Mouse (Mus musculus): Measurements from ENCODE around the gene Prkcz. TPM values are rescaled to one million over a fixed set of nuclear protein-coding genes. Genes with fewer than 3 reads are reported as not detected.

Gene Prkcz
- polyA plus RNA-seq, 2 experiments from 2014 or later = 9.0 to 12.2 TPM

GRCm38 (mm10) chr4:155241789-155242188 lies 119.4 kb downstream of the Prkcz start:
- no peak for ATAC-seq

- ATAC-seq = no peak
These were observed 121.7 kb downstream of the Prkcz start for GRCm38 (mm10) chr4:155239494-155239893.

- ATAC-seq = no peak
These were observed 122.9 kb downstream of the Prkcz start for GRCm38 (mm10) chr4:155238276-155238675.

- no peak for ATAC-seq
These were observed 124.3 kb downstream of the Prkcz start for GRCm38 (mm10) chr4:155236737-155237385.

- ATAC-seq = peak; percentile 92
These were observed 125.6 kb downstream of the Prkcz start for GRCm38 (mm10) chr4:155235311-155236119.

GRCm38 (mm10) chr4:155234371-155235310 lies 126.5 kb downstream of the Prkcz start:
- ATAC-seq = no peak

- ATAC-seq = no peak
These were observed 127.3 kb downstream of the Prkcz start for GRCm38 (mm10) chr4:155233878-155234277.

- no peak for ATAC-seq
These were observed 132.7 kb downstream of the Prkcz start for GRCm38 (mm10) chr4:155228461-155228860.

GRCm38 (mm10) chr4:155227986-155228385 lies 133.2 kb downstream of the Prkcz start:
- ATAC-seq = no peak

- no peak for ATAC-seq
These were observed 135.2 kb downstream of the Prkcz start for GRCm38 (mm10) chr4:155225918-155226317.

GRCm38 (mm10) chr4:155223594-155224528 lies 137.3 kb downstream of the Prkcz start:
- no peak for ATAC-seq

GRCm38 (mm10) chr4:155222841-155223593 lies 138.1 kb downstream of the Prkcz start:
- peak; percentile 89 for ATAC-seq

- ATAC-seq = no peak
These were observed 138.7 kb downstream of the Prkcz start, which contains the start of gene Ski for GRCm38 (mm10) chr4:155222552-155222840. Gene Ski, minus strand, starts transcription at chr4:155222592.

- ATAC-seq = no peak
These were observed 139.3 kb downstream of the Prkcz start for GRCm38 (mm10) chr4:155221599-155222551.

- ATAC-seq = no peak
These were observed 140.1 kb downstream of the Prkcz start for GRCm38 (mm10) chr4:155221106-155221505.

GRCm38 (mm10) chr4:155220213-155221100 lies 140.7 kb downstream of the Prkcz start:
- no peak for ATAC-seq

GRCm38 (mm10) chr4:155219271-155220212 lies 141.6 kb downstream of the Prkcz start:
- no peak for ATAC-seq
